ENCODE assay signal across 9 mouse cellular contexts in genomic region chr3:89395806-89396653, GRCm38 (mm10). TPM values are rescaled to one million over a fixed set of nuclear protein-coding genes. Genes with fewer than 3 reads are reported as not detected.
A peak's percentile ranks its signal among the peaks of the same experiment; 100 is the strongest.
DNase-seq lines count a peak whose midpoint lies in the region; ATAC-seq and TF ChIP-seq lines count a peak whose summit lies in the region.
"Had no signal": no experiment of that assay in that cellular context is flagged by ENCODE, and none has a peak within 500 bp of the region (broad histone marks: within the 10 kb centered on the region; RNA-seq: fewer than 3 reads in every experiment).

No protein-coding gene starts in this region.

- H3K4me1 ChIP-seq in embryonic facial prominence, embryonic 10.5 days, result peaks cover 59% of the 10 kb centered on the region
- H3K4me1 ChIP-seq in heart, embryonic 12.5 days (replicated peaks), result peaks cover 28% of the 10 kb centered on the region
- peaks cover 32% of the 10 kb centered on the region for H3K4me1 ChIP-seq in kidney, embryonic 16.5 days (ENCODE audit: insufficient read depth, low read length)
- H3K4me1 ChIP-seq in spleen, adult 2 months (ENCODE audit: control insufficient read depth, insufficient read depth, insufficient read length), result peaks cover 12% of the 10 kb centered on the region; the same call in 1 of the 2 replicates

- TF ChIP-seq CTCF in spleen, adult 2 months (IDR thresholded peaks at IDR 0.05; ENCODE audit: extremely low read depth, insufficient read depth, insufficient read length, insufficient replicate concordance), result peak; percentile 75; the same call in 1 of the 2 replicates

- peak overlapping the region; percentile 79 for H3K9ac ChIP-seq in heart, embryonic 12.5 days
- peak overlapping the region; percentile 85 for H3K9ac ChIP-seq in kidney, embryonic 16.5 days (replicated peaks; ENCODE audit: low read length)

- peak overlapping the region; percentile 74 for H3K4me3 ChIP-seq in embryonic facial prominence, embryonic 10.5 days
- peak overlapping the region; percentile 78 for H3K4me3 ChIP-seq in heart, embryonic 12.5 days
- H3K4me3 ChIP-seq in kidney, embryonic 16.5 days (ENCODE audit: low read length), result peak overlapping the region; percentile 73
- peak overlapping the region; percentile 58; the same call in 1 of the 2 replicates for H3K4me3 ChIP-seq in spleen, adult 2 months (ENCODE audit: extremely low read depth, insufficient read depth, insufficient read length)

- ATAC-seq in heart, embryonic 12.5 days (ENCODE audit: insufficient number of reproducible peaks, low FRiP score), result no peak
- ATAC-seq in kidney, embryonic 16.5 days (ENCODE audit: low FRiP score, low TSS enrichment), result no peak

- peaks cover 4% of the 10 kb centered on the region for H3K36me3 ChIP-seq in embryonic facial prominence, embryonic 10.5 days (replicated peaks)
- H3K36me3 ChIP-seq in heart, embryonic 12.5 days, result peaks cover 4% of the 10 kb centered on the region
- H3K36me3 ChIP-seq in kidney, embryonic 16.5 days (ENCODE audit: insufficient read depth, low read length), result no peaks in the 10 kb centered on the region
- H3K36me3 ChIP-seq in spleen, adult 2 months (ENCODE audit: control insufficient read depth, insufficient read depth, low read length), result no peaks in the 10 kb centered on the region

- H3K27ac ChIP-seq in embryonic facial prominence, embryonic 10.5 days (replicated peaks), result peak overlapping the region; percentile 83
- H3K27ac ChIP-seq in heart, embryonic 12.5 days (ENCODE audit: poor library complexity, severe bottlenecking), result peak overlapping the region; percentile 93
- H3K27ac ChIP-seq in kidney, embryonic 16.5 days (ENCODE audit: low read length), result peak overlapping the region; percentile 27
- no peak overlapping the region for H3K27ac ChIP-seq in spleen, adult 2 months (ENCODE audit: insufficient read depth, low read length)

- H3K27me3 ChIP-seq in embryonic facial prominence, embryonic 10.5 days (replicated peaks; ENCODE audit: low read depth, poor library complexity, severe bottlenecking), result peaks cover 35% of the 10 kb centered on the region
- no peaks in the 10 kb centered on the region for H3K27me3 ChIP-seq in heart, embryonic 12.5 days (replicated peaks)
- no peaks in the 10 kb centered on the region for H3K27me3 ChIP-seq in kidney, embryonic 16.5 days (ENCODE audit: insufficient read depth, low read length)
- no peaks in the 10 kb centered on the region for H3K27me3 ChIP-seq in spleen, adult 2 months (ENCODE audit: control insufficient read depth, insufficient read depth, low read length)

- H3K9me3 ChIP-seq in embryonic facial prominence, embryonic 10.5 days, result no peaks in the 10 kb centered on the region
- no peaks in the 10 kb centered on the region for H3K9me3 ChIP-seq in heart, embryonic 12.5 days (replicated peaks)
- H3K9me3 ChIP-seq in kidney, embryonic 16.5 days (ENCODE audit: low read length), result no peaks in the 10 kb centered on the region

- peak; percentile 71 for DNase-seq in CD4-positive helper T cell, adult 2 months (ENCODE audit: low read depth, low spot score)
- peak; percentile 48 for DNase-seq in T-cell, adult 2 months (ENCODE audit: low spot score)
- DNase-seq in embryonic facial prominence, embryonic 10.5 days (ENCODE audit: low spot score), result peak; percentile 83
- peak; percentile 86 for DNase-seq in lung, postnatal 36 days
- DNase-seq in spleen, adult 2 months (ENCODE audit: low read depth in 1 of 2, low spot score in 2 of 2), result peak in 1 of 2 experiments; percentile 63
- DNase-seq in frontal cortex, postnatal 14 days (ENCODE audit: low spot score in 2 of 2), result no peak

- TF ChIP-seq POLR2A in spleen, adult 2 months (IDR thresholded peaks at IDR 0.05; ENCODE audit: low read depth, low read length), result no peak

- under 1% methylated on average over 44 of the region's 44 CpGs for WGBS in embryonic facial prominence, embryonic 10.5 days
- under 1% methylated on average over 32 of the region's 44 CpGs for WGBS in heart, embryonic 12.5 days
- under 1% methylated on average over 42 of the region's 44 CpGs for WGBS in kidney, embryonic 16.5 days
- 2% methylated on average over 44 of the region's 44 CpGs for WGBS in spleen, adult 2 months

- peak overlapping the region; percentile 100 for H3K4me2 ChIP-seq in heart, embryonic 12.5 days
- peak overlapping the region; percentile 99 for H3K4me2 ChIP-seq in kidney, embryonic 16.5 days (replicated peaks; ENCODE audit: low read depth, low read length)

RNA-seq across cellular contexts. Expression of gene Zbtb7b, which starts 1.5 kb away (rescaled TPM):
- polyA plus RNA-seq in embryonic facial prominence, embryonic 10.5 days (2016; fragmentation: Nextera tagmentation; extraction: Ambion mirVana), result 0.98 and 1.2 TPM in 2 replicates
- polyA plus RNA-seq in heart, embryonic 12.5 days (2016; fragmentation: Nextera tagmentation; extraction: Ambion mirVana), result 1.6 and 1.8 TPM in 2 replicates
- polyA plus RNA-seq in kidney, embryonic 16.5 days (2015; fragmentation: Nextera tagmentation; extraction: Ambion mirVana), result 3.3 and 3.5 TPM in 2 replicates
- 54.5 and 58.4 TPM in 2 replicates for polyA plus RNA-seq in spleen, adult 2 months (2012; rRNA removed)

RNA-seq across cellular contexts. Expression of gene Lenep, which starts 6.6 kb away (rescaled TPM):
- polyA plus RNA-seq in embryonic facial prominence, embryonic 10.5 days (2016; fragmentation: Nextera tagmentation; extraction: Ambion mirVana), result 0.74 TPM in 1 of 2 replicates, not detected in the other
- polyA plus RNA-seq in heart, embryonic 12.5 days (2016; fragmentation: Nextera tagmentation; extraction: Ambion mirVana), result 0.54 TPM in 1 of 2 replicates, not detected in the other
- 0.18 and 1.3 TPM in 2 replicates for polyA plus RNA-seq in kidney, embryonic 16.5 days (2015; fragmentation: Nextera tagmentation; extraction: Ambion mirVana)
- 1.5 and 1.9 TPM in 2 replicates for polyA plus RNA-seq in spleen, adult 2 months (2012; rRNA removed)
- polyA plus RNA-seq: large intestine, adult 2 months had no signal

RNA-seq across cellular contexts. Expression of gene Flad1, which starts 15.6 kb away (rescaled TPM):
- polyA plus RNA-seq in embryonic facial prominence, embryonic 10.5 days (2016; fragmentation: Nextera tagmentation; extraction: Ambion mirVana), result 25.3 and 28.2 TPM in 2 replicates
- 31.7 and 32.5 TPM in 2 replicates for polyA plus RNA-seq in heart, embryonic 12.5 days (2016; fragmentation: Nextera tagmentation; extraction: Ambion mirVana)
- 35.0 and 39.3 TPM in 2 replicates for polyA plus RNA-seq in kidney, embryonic 16.5 days (2015; fragmentation: Nextera tagmentation; extraction: Ambion mirVana)
- 39.1 and 43.9 TPM in 2 replicates for polyA plus RNA-seq in spleen, adult 2 months (2012; rRNA removed)

RNA-seq across cellular contexts. Expression of gene Cks1b, which starts 22.2 kb away (rescaled TPM):
- 786 and 805 TPM in 2 replicates for polyA plus RNA-seq in embryonic facial prominence, embryonic 10.5 days (2016; fragmentation: Nextera tagmentation; extraction: Ambion mirVana)
- polyA plus RNA-seq in heart, embryonic 12.5 days (2016; fragmentation: Nextera tagmentation; extraction: Ambion mirVana), result 355 and 356 TPM in 2 replicates
- polyA plus RNA-seq in kidney, embryonic 16.5 days (2015; fragmentation: Nextera tagmentation; extraction: Ambion mirVana), result 483 and 495 TPM in 2 replicates
- 20.6 and 21.3 TPM in 2 replicates for polyA plus RNA-seq in spleen, adult 2 months (2012; rRNA removed)

RNA-seq across cellular contexts. Expression of gene Shc1, which starts 22.2 kb away (rescaled TPM):
- 82.0 and 82.1 TPM in 2 replicates for polyA plus RNA-seq in embryonic facial prominence, embryonic 10.5 days (2016; fragmentation: Nextera tagmentation; extraction: Ambion mirVana)
- polyA plus RNA-seq in heart, embryonic 12.5 days (2016; fragmentation: Nextera tagmentation; extraction: Ambion mirVana), result 76.2 and 78.1 TPM in 2 replicates
- 115 and 118 TPM in 2 replicates for polyA plus RNA-seq in kidney, embryonic 16.5 days (2015; fragmentation: Nextera tagmentation; extraction: Ambion mirVana)
- 49.0 and 54.8 TPM in 2 replicates for polyA plus RNA-seq in spleen, adult 2 months (2012; rRNA removed)

Comparison
In these comparisons a context has a peak if more than half of its experiments do, and no peak if none do; other contexts are left out.
1. DNase-seq: peak in CD4-positive helper T cell, adult 2 months (single experiment), T-cell, adult 2 months (single experiment), embryonic facial prominence, embryonic 10.5 days (single experiment) and lung, postnatal 36 days (single experiment); none in frontal cortex, postnatal 14 days (0 of 2).
2. RNA of gene Zbtb7b, which starts 1.5 kb away (polyA plus RNA-seq): 54.5 to 58.4 TPM in spleen, adult 2 months; 3.3 to 3.5 TPM in kidney, embryonic 16.5 days, 1.6 to 1.8 TPM in heart, embryonic 12.5 days and 0.98 to 1.2 TPM in embryonic facial prominence, embryonic 10.5 days; every median in the first group is over 10 times any median in the second.
3. Peak in every context shown above with its lines, with median percentiles within 50 percentile points of each other: H3K4me3 ChIP-seq.